Mouse (Mus musculus) c-Kit-positive CD71-negative TER-119-negative erythroid progenitor cells, embryonic 14.5 days (primary cell): ENCODE results near the gene Slc9a2.
"Not testable (repeated sequence)": the region's sequence is repeated elsewhere in the genome, so short reads cannot be mapped to it uniquely, and the experiment has no call there.

Experiments
- DNase-seq: peaks from one replicate; pipeline ENCODE4 v3.0.0-alpha.2; 2013; ENCODE audit warnings: low read depth

Slc9a2 gene

DNA sequence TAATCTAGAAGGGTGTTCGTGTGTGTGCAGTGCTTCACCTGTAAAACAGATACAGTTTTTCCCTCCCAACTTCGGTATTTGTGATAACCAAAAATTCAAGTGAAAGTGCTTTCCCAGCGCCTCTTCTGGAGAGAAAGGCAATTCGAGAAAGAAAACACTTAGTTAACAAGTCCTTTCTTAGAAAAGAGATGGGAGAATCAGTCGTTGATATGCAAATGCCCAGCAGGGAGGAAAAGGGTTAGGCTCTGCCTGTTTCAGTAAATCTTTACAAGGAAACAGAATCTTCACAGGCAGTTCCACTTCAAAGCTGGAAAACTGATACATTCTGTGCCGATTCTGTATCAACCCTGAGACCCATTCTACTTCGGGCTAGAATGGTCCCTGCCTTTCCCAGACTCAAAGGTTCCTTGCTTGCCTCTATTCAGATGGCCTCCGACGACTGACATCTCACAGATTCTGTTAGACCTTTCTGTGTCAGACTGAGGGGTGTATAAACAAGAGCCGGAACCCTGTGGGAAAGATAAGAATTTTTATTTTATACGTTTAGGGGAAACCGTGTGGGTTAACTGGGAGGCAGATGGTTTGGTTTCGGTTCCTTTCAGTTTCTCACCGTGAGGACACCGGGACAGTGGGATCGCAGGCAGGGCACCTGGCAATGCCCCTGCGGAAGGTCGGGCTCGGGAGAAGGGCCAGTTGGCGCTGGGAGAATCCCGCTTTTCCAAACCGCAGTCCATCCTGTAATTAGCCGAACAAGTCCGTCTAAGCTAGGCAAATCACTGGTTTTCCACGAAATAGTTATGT, at the start of gene Slc9a2:
Gene Slc9a2, plus strand, starts transcription at position 508 of the 801 bp plus-strand sequence.
- DNase-seq: no peak

DNA sequence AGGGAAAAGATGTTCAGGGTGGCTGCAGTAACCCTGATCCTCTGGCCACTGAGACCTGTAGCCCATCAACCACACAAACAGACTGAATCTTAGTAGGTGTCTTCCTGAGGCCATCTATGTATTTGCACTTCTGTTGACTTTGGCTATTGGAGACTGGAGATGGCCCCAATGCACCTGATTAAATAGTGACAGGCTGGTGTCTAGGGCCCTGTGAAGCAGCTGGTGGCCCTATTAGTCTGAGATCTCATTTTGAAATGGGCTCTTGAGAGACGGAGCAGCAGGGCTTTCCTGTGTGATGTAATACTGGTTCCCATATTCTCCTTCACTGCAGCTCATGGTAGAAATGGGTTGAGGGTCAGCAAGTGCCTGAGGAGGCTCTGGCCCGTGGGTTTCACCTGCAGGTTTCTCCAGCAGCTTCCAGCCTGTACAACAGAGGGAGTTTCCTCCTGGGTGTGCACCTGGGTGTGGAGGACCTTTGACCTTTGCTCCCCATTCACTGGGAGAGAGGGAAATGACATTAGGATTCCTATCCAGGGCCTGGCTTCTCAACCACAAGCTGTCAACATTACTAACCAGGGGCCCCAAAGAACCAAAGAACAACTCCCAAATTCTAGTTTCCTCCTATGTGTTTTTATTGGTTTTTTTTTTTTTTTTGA, 47.8 kb upstream of the Slc9a2 start:
- DNase-seq: no peak

DNA sequence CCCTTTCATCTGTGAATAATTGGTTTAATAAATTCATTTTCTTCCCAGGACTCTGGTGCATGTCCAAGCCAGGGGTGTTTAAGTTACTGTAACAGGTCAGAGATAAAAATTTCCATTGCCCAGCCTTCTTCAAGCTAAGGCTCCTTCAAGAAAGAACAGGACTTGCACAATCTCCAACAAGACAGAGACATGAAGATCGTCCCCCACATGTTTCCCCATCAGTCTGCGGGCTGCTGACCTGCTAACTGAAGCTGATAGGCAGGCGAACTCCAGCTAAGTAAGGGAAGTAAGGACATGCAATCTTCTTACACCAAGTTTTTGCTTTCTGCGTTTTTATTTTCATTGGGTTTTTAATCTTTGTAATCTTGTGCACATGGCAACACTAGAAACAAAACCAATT, 45.8 kb upstream of the Slc9a2 start:
- DNase-seq: peak; percentile 6

GRCm38 (mm10) chr1:40648234-40648633, 32.1 kb upstream of the Slc9a2 start:
- no peak for DNase-seq

GRCm38 (mm10) chr1:40650803-40651497, 29.4 kb upstream of the Slc9a2 start:
- DNase-seq: no peak

DNA sequence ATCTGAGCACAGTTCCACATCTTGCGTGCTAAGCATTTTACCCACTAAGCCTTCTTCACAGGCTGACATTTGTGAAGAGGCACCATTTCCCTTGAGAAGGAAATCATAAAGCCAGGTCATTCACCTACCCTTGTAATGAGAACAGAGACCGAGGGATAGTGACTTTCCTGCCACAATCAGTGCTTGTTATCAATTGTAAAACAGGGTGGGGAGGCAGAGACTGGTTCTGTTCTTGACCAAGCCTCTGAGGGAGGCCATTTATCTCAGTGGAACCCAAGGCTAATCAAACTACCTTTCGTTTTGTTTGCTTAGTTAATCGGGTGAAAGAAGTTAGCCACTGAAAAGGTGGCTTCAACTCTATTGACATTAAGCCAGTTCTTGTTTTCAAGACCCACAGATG, 23.3 kb upstream of the Slc9a2 start:
- no peak for DNase-seq

- DNase-seq: peak; percentile 38
Measured at GRCm38 (mm10) chr1:40657978-40658496, 22.3 kb upstream of the Slc9a2 start.

GRCm38 (mm10) chr1:40659017-40659416, 21.4 kb upstream of the Slc9a2 start:
- no peak for DNase-seq

- no peak for DNase-seq
Measured at GRCm38 (mm10) chr1:40659496-40659895, 20.9 kb upstream of the Slc9a2 start.

GRCm38 (mm10) chr1:40660838-40661237, 19.5 kb upstream of the Slc9a2 start:
- no peak for DNase-seq

GRCm38 (mm10) chr1:40665401-40666370, 14.7 kb upstream of the Slc9a2 start:
- DNase-seq: no peak

DNA sequence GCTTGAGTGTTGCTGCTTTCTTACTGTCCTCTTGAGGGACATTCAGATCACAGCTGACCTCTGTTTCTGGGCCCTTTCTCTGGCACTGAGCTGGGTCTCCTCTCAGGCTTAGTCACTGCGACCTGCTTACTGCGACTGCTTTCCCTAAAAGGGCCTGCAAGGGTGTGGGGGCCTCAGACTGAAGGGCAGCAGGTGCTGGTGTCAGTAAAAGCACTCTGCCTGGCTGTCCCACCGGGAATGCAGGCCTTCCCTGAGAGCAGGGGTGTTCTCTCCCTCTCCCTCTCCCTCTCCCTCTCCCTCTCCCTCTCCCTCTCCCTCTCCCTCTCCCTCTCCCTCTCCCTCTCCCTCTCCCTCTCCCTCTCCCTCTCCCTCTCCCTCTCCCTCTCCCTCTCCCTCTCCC, 12.9 kb upstream of the Slc9a2 start:
- DNase-seq: not testable (repeated sequence)

DNA sequence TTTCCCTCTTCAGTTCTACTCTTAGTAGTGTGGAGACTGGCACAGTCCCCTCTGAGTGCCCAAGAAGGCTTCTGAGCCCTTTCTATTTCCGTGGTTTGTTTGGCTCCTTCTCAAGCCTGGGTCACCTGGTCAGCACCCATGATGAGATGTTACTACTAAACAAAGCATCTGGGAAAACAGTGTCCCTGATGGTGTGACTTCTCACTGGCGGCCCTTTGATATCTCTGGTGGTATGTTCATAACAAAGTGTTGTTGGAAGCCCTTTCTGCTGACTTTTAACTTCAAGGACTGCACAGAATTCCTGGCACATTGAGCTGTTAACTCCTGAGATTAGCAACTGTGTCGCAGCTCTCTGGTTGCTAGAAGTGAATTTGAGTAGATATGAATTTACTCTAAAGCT, 10.3 kb upstream of the Slc9a2 start:
- no peak for DNase-seq

GRCm38 (mm10) chr1:40671490-40671889, 8.9 kb upstream of the Slc9a2 start:
- DNase-seq: no peak

DNA sequence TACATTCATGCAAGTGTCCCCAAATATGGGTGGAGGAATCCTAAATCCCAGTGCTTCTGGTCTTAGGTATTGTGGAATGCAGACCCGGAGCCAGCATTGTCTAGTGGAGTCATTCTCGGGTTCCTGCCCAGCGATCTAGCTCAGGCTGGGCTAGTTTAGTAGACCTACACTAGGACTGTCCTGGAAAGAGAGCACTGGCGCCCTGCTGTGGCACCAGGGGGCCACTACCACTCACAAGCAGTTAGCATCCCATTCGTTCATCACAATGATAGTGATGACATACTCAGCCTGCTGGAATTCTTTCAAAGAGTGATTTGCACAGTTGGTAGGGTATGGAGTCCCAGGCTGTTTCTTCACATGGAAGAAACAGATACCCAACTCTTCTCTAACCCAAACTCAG, 3.1 kb upstream of the Slc9a2 start:
- DNase-seq: no peak

GRCm38 (mm10) chr1:40680868-40681698, 709 bp downstream of the Slc9a2 start:
- DNase-seq: no peak

GRCm38 (mm10) chr1:40681699-40682510, 1.5 kb downstream of the Slc9a2 start:
- no peak for DNase-seq

GRCm38 (mm10) chr1:40694296-40694695, 13.9 kb downstream of the Slc9a2 start:
- no peak for DNase-seq

GRCm38 (mm10) chr1:40696436-40696835, 16.1 kb downstream of the Slc9a2 start:
- no peak for DNase-seq

DNA sequence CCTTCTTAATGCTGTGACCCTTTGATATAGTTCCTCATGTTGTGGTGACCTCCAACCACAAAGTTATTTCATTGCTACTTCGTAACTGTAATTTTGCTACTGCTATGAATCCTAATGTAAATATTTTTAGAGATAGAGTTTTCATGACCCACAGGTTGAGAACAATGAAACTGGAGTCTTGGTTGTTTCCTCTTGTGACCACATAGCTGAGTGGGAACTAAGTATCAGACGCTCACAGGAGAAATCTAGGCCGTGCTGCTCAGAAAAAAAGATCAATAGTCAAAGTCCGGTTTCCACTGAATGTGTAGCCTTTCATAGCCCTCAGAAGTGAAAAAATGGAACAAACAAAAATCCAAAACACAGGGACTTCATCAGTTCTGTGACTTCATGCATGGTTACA, 24.7 kb downstream of the Slc9a2 start:
- DNase-seq: no peak
